Mouse (Mus musculus) liver, embryonic 14.5 days (tissue): ENCODE results near the gene Mest.

Source experiments
- CTCF ChIP-seq: IDR thresholded peaks from 2 replicates; pipeline ENCODE4 v1.5.1; 2016; ENCODE audit warnings: antibody characterized with exemption, low read depth, control low read depth
- EP300 ChIP-seq: IDR thresholded peaks from 2 replicates; pipeline ENCODE4 v1.6.1; 2016; ENCODE audit warnings: antibody characterized with exemption, low read depth

- TF ChIP-seq CTCF (no peak), EP300 (no peak)
These were observed 13.0 kb downstream of the Mest start for GRCm38 (mm10) chr6:30736372-30736762.
